In genomic region chr13:119487354-119487753, GRCm38 (mm10) we compare ENCODE assay signal across 10 mouse cellular contexts. TPM values are rescaled to one million over a fixed set of nuclear protein-coding genes. Genes with fewer than 3 reads are reported as not detected.
DNase-seq lines count a peak whose midpoint lies in the region; ATAC-seq lines count a peak whose summit lies in the region.
"Had no signal": no experiment of that assay in that cellular context is flagged by ENCODE, and none has a peak within 500 bp of the region (broad histone marks: within the 10 kb centered on the region; RNA-seq: fewer than 3 reads in every experiment).

No protein-coding gene starts in this region.

- 57% methylated on average over 7 of the region's 7 CpGs for WGBS in forebrain, embryonic 12.5 days
- 59% methylated on average over 7 of the region's 7 CpGs for WGBS in forebrain, embryonic 10.5 days
- whole genome bisulfite sequencing in midbrain, embryonic 11.5 days, result 60% methylated on average over 7 of the region's 7 CpGs
- WGBS in midbrain, embryonic 10.5 days, result 61% methylated on average over 7 of the region's 7 CpGs
- 49% methylated on average over 7 of the region's 7 CpGs for WGBS in hindbrain, embryonic 14.5 days
- 65% methylated on average over 7 of the region's 7 CpGs for WGBS in neural tube, embryonic 15.5 days

- peaks cover 19% of the 10 kb centered on the region for H3K9me3 ChIP-seq in forebrain, embryonic 12.5 days
- peaks cover 24% of the 10 kb centered on the region for H3K9me3 ChIP-seq in forebrain, embryonic 10.5 days
- peaks cover 9% of the 10 kb centered on the region for H3K9me3 ChIP-seq in midbrain, embryonic 11.5 days (ENCODE audit: control insufficient read depth, low read length)
- peaks cover 20% of the 10 kb centered on the region for H3K9me3 ChIP-seq in midbrain, embryonic 10.5 days (replicated peaks)
- H3K9me3 ChIP-seq in hindbrain, embryonic 14.5 days (ENCODE audit: control insufficient read depth, low read length), result peaks cover 5% of the 10 kb centered on the region
- H3K9me3 ChIP-seq in neural tube, embryonic 15.5 days (replicated peaks), result peaks cover 17% of the 10 kb centered on the region

- H3K9ac ChIP-seq in forebrain, embryonic 12.5 days, result no peak overlapping the region
- no peak overlapping the region for H3K9ac ChIP-seq in midbrain, embryonic 11.5 days (ENCODE audit: low read length)
- H3K9ac ChIP-seq in hindbrain, embryonic 14.5 days, result no peak overlapping the region; the same call in 1 of the 2 replicates
- no peak overlapping the region for H3K9ac ChIP-seq in neural tube, embryonic 15.5 days (replicated peaks)
- H3K9ac ChIP-seq: lung, embryonic 14.5 days had no signal

- H3K27ac ChIP-seq in forebrain, embryonic 12.5 days, result no peak overlapping the region
- H3K27ac ChIP-seq in forebrain, embryonic 10.5 days, result no peak overlapping the region
- no peak overlapping the region for H3K27ac ChIP-seq in midbrain, embryonic 11.5 days (ENCODE audit: low read depth, low read length)
- H3K27ac ChIP-seq in midbrain, embryonic 10.5 days (replicated peaks), result no peak overlapping the region
- no peak overlapping the region; the same call in 1 of the 2 replicates for H3K27ac ChIP-seq in hindbrain, embryonic 14.5 days
- no peak overlapping the region for H3K27ac ChIP-seq in neural tube, embryonic 15.5 days (replicated peaks)

- no peak for DNase-seq in forebrain, embryonic 10.5 days (ENCODE audit: extremely low spot score, low spot score)
- peak; percentile 87 for DNase-seq in midbrain, embryonic 11.5 days (ENCODE audit: low spot score, missing footprints)
- no peak for DNase-seq in midbrain, embryonic 10.5 days (ENCODE audit: low spot score)
- DNase-seq in hindbrain, embryonic 14.5 days (ENCODE audit: low spot score), result no peak
- no peak for DNase-seq in urinary bladder, postnatal 36 days (ENCODE audit: low spot score in 2 of 2)
- DNase-seq in layer of hippocampus, postnatal 25 days (ENCODE audit: extremely low spot score in 1 of 2, low spot score in 1 of 2), result no peak

- H3K36me3 ChIP-seq in forebrain, embryonic 12.5 days (replicated peaks), result peaks cover 36% of the 10 kb centered on the region
- H3K36me3 ChIP-seq in forebrain, embryonic 10.5 days (replicated peaks), result peaks cover 48% of the 10 kb centered on the region
- peaks cover 19% of the 10 kb centered on the region; the same call in 1 of the 2 replicates for H3K36me3 ChIP-seq in midbrain, embryonic 11.5 days (ENCODE audit: control insufficient read depth, insufficient read depth, low read length)
- peaks cover 51% of the 10 kb centered on the region for H3K36me3 ChIP-seq in midbrain, embryonic 10.5 days
- peaks cover 43% of the 10 kb centered on the region for H3K36me3 ChIP-seq in hindbrain, embryonic 14.5 days (replicated peaks; ENCODE audit: control insufficient read depth, insufficient read depth)
- peaks cover 23% of the 10 kb centered on the region for H3K36me3 ChIP-seq in neural tube, embryonic 15.5 days

- peak overlapping the region; percentile 40 for H3K4me2 ChIP-seq in forebrain, embryonic 12.5 days
- H3K4me2 ChIP-seq in midbrain, embryonic 11.5 days, result peak overlapping the region; percentile 6; the same call in 1 of the 2 replicates
- H3K4me2 ChIP-seq in hindbrain, embryonic 14.5 days (replicated peaks), result peak overlapping the region; percentile 51
- H3K4me2 ChIP-seq in neural tube, embryonic 15.5 days, result peak overlapping the region; percentile 41
- H3K4me2 ChIP-seq: lung, embryonic 14.5 days had no signal

- no peaks in the 10 kb centered on the region for H3K4me1 ChIP-seq in forebrain, embryonic 12.5 days
- H3K4me1 ChIP-seq in forebrain, embryonic 10.5 days, result no peaks in the 10 kb centered on the region
- H3K4me1 ChIP-seq in midbrain, embryonic 11.5 days (ENCODE audit: control insufficient read depth, insufficient read depth, low read length), result no peaks in the 10 kb centered on the region
- H3K4me1 ChIP-seq in midbrain, embryonic 10.5 days, result no peaks in the 10 kb centered on the region
- 0 out of 2 replicates have a peak, but pooled peaks cover 4% of the 10 kb centered on the region for H3K4me1 ChIP-seq in hindbrain, embryonic 14.5 days (replicated peaks; ENCODE audit: control insufficient read depth, insufficient read depth, low read length)
- peaks cover 4% of the 10 kb centered on the region; the same call in 1 of the 2 replicates for H3K4me1 ChIP-seq in neural tube, embryonic 15.5 days

- no peaks in the 10 kb centered on the region for H3K27me3 ChIP-seq in forebrain, embryonic 12.5 days
- H3K27me3 ChIP-seq in forebrain, embryonic 10.5 days (ENCODE audit: poor library complexity, severe bottlenecking), result no peaks in the 10 kb centered on the region
- no peaks in the 10 kb centered on the region for H3K27me3 ChIP-seq in midbrain, embryonic 11.5 days (ENCODE audit: control insufficient read depth, insufficient read depth, low read length)
- H3K27me3 ChIP-seq in midbrain, embryonic 10.5 days (ENCODE audit: low read depth, poor library complexity, severe bottlenecking), result no peaks in the 10 kb centered on the region
- no peaks in the 10 kb centered on the region for H3K27me3 ChIP-seq in hindbrain, embryonic 14.5 days (ENCODE audit: control insufficient read depth, insufficient read depth, low read length)
- H3K27me3 ChIP-seq in neural tube, embryonic 15.5 days (replicated peaks), result no peaks in the 10 kb centered on the region
- H3K27me3 ChIP-seq: CH12.LX had no signal

- H3K4me3 ChIP-seq in forebrain, embryonic 12.5 days (replicated peaks), result no peak overlapping the region
- H3K4me3 ChIP-seq in forebrain, embryonic 10.5 days, result no peak overlapping the region
- H3K4me3 ChIP-seq in midbrain, embryonic 11.5 days (ENCODE audit: low read depth, low read length), result no peak overlapping the region
- H3K4me3 ChIP-seq in midbrain, embryonic 10.5 days, result no peak overlapping the region
- H3K4me3 ChIP-seq in hindbrain, embryonic 14.5 days (replicated peaks; ENCODE audit: low read length), result no peak overlapping the region
- no peak overlapping the region for H3K4me3 ChIP-seq in neural tube, embryonic 15.5 days (replicated peaks)

- no peak for ATAC-seq in forebrain, embryonic 12.5 days (ENCODE audit: low FRiP score)
- no peak for ATAC-seq in midbrain, embryonic 11.5 days (ENCODE audit: low FRiP score)
- no peak for ATAC-seq in hindbrain, embryonic 14.5 days (ENCODE audit: low FRiP score)
- no peak for ATAC-seq in neural tube, embryonic 15.5 days (ENCODE audit: low FRiP score)

RNA-seq across cellular contexts. Expression of gene Tmem267, which starts 0.5 kb away (rescaled TPM):
- 2.1 and 3.2 TPM in 2 replicates for polyA plus RNA-seq in forebrain, embryonic 12.5 days (2016; fragmentation: Nextera tagmentation; extraction: Ambion mirVana)
- polyA plus RNA-seq in forebrain, embryonic 10.5 days (2016; fragmentation: Nextera tagmentation; extraction: Ambion mirVana), result 2.0 and 2.2 TPM in 2 replicates
- 1.8 and 2.6 TPM in 2 replicates for polyA plus RNA-seq in midbrain, embryonic 11.5 days (2014; fragmentation: Nextera tagmentation; extraction: Ambion mirVana)
- polyA plus RNA-seq in midbrain, embryonic 10.5 days (2016; fragmentation: Nextera tagmentation; extraction: Ambion mirVana), result 1.9 and 2.7 TPM in 2 replicates
- polyA plus RNA-seq in hindbrain, embryonic 14.5 days (2014; fragmentation: Nextera tagmentation; extraction: Ambion mirVana), result 2.1 and 7.0 TPM in 2 replicates
- 3.2 and 5.0 TPM in 2 replicates for polyA plus RNA-seq in neural tube, embryonic 15.5 days (2015; fragmentation: Nextera tagmentation; extraction: Ambion mirVana)
- total RNA-seq in layer of hippocampus, postnatal 25 days (2021), result 10 to 100 TPM; 28.3 to 32.9 TPM

RNA-seq across cellular contexts. Expression of gene 3110070M22Rik, which starts 0.8 kb away (rescaled TPM):
- polyA plus RNA-seq in forebrain, embryonic 12.5 days (2016; fragmentation: Nextera tagmentation; extraction: Ambion mirVana), result 1.2 TPM in 2 replicates
- polyA plus RNA-seq in forebrain, embryonic 10.5 days (2016; fragmentation: Nextera tagmentation; extraction: Ambion mirVana), result 1.3 and 1.7 TPM in 2 replicates
- polyA plus RNA-seq in midbrain, embryonic 11.5 days (2014; fragmentation: Nextera tagmentation; extraction: Ambion mirVana), result 1.6 and 2.0 TPM in 2 replicates
- polyA plus RNA-seq in midbrain, embryonic 10.5 days (2016; fragmentation: Nextera tagmentation; extraction: Ambion mirVana), result 1.3 and 1.6 TPM in 2 replicates
- polyA plus RNA-seq in hindbrain, embryonic 14.5 days (2014; fragmentation: Nextera tagmentation; extraction: Ambion mirVana), result 2.9 TPM in 1 of 2 replicates, not detected in the other
- polyA plus RNA-seq in neural tube, embryonic 15.5 days (2015; fragmentation: Nextera tagmentation; extraction: Ambion mirVana), result 1.5 and 2.0 TPM in 2 replicates
- 1 to 10 TPM; 2.7 to 4.1 TPM for total RNA-seq in layer of hippocampus, postnatal 25 days (2021)

RNA-seq across cellular contexts. Expression of gene 4833420G17Rik, which starts 24.8 kb away (rescaled TPM):
- polyA plus RNA-seq in forebrain, embryonic 12.5 days (2016; fragmentation: Nextera tagmentation; extraction: Ambion mirVana), result 112 and 119 TPM in 2 replicates
- polyA plus RNA-seq in forebrain, embryonic 10.5 days (2016; fragmentation: Nextera tagmentation; extraction: Ambion mirVana), result 65.7 and 68.7 TPM in 2 replicates
- polyA plus RNA-seq in midbrain, embryonic 11.5 days (2014; fragmentation: Nextera tagmentation; extraction: Ambion mirVana), result 78.5 and 94.7 TPM in 2 replicates
- polyA plus RNA-seq in midbrain, embryonic 10.5 days (2016; fragmentation: Nextera tagmentation; extraction: Ambion mirVana), result 68.0 and 73.6 TPM in 2 replicates
- 84.2 and 92.3 TPM in 2 replicates for polyA plus RNA-seq in hindbrain, embryonic 14.5 days (2014; fragmentation: Nextera tagmentation; extraction: Ambion mirVana)
- polyA plus RNA-seq in neural tube, embryonic 15.5 days (2015; fragmentation: Nextera tagmentation; extraction: Ambion mirVana), result 77.8 and 83.5 TPM in 2 replicates
- total RNA-seq in layer of hippocampus, postnatal 25 days (2021), result 10 to 100 TPM; 23.2 to 28.0 TPM

RNA-seq across cellular contexts. Expression of gene Paip1, which starts 59.0 kb away (rescaled TPM):
- polyA plus RNA-seq in forebrain, embryonic 12.5 days (2016; fragmentation: Nextera tagmentation; extraction: Ambion mirVana), result 103 and 143 TPM in 2 replicates
- 100 and 112 TPM in 2 replicates for polyA plus RNA-seq in forebrain, embryonic 10.5 days (2016; fragmentation: Nextera tagmentation; extraction: Ambion mirVana)
- 153 and 170 TPM in 2 replicates for polyA plus RNA-seq in midbrain, embryonic 11.5 days (2014; fragmentation: Nextera tagmentation; extraction: Ambion mirVana)
- 115 and 138 TPM in 2 replicates for polyA plus RNA-seq in midbrain, embryonic 10.5 days (2016; fragmentation: Nextera tagmentation; extraction: Ambion mirVana)
- polyA plus RNA-seq in hindbrain, embryonic 14.5 days (2014; fragmentation: Nextera tagmentation; extraction: Ambion mirVana), result 153 and 162 TPM in 2 replicates
- polyA plus RNA-seq in neural tube, embryonic 15.5 days (2015; fragmentation: Nextera tagmentation; extraction: Ambion mirVana), result 135 and 154 TPM in 2 replicates
- total RNA-seq in layer of hippocampus, postnatal 25 days (2021), result 100 to 1,000 TPM; 101 to 103 TPM
